Mouse (Mus musculus): Measurements from ENCODE around the gene Aatf. TPM values are rescaled to one million over a fixed set of nuclear protein-coding genes. Genes with fewer than 3 reads are reported as not detected.
A peak's percentile ranks its signal among the peaks of the same experiment; 100 is the strongest.

Gene Aatf
- total and polyA plus RNA-seq, 2 experiments from 2014 or later = 25.5 to 40.4 TPM

DNA sequence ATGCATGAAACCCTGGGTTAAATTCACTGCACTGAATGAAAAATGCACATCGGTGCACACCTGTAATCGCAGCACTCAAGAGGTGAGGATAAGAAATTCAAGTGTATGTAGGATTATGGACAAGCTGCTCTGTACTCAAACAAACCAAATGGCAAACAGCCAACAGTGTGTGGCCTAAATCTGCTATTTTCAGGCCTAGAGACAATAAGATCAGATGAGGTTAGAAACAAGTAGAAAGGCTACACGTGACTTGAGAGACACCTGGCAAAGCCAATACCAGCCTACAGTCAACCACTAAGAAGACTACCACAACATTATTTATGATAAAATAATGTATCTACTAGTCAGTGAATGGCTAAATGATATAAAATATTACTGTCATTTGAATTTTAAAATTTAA is 72.9 kb downstream of the Aatf start:
- TF ChIP-seq CTCF (IDR thresholded peaks at IDR 0.05; ENCODE audit: low read depth) = no peak
- WGBS = 80% methylated on average over 3 of the region's 3 CpGs
- Histone ChIP-seq H3K27ac (ENCODE audit: low read depth, low read length) (no peak overlapping the region), H3K4me3 (ENCODE audit: low read depth, low read length) (no peak overlapping the region), H3K27me3 (ENCODE audit: insufficient read depth, low read length) (no peaks in the 10 kb centered on the region), H3K9ac (no peak overlapping the region), H3K9me3 (ENCODE audit: low read length) (no peaks in the 10 kb centered on the region), H3K4me1 (ENCODE audit: insufficient read depth) (no peaks in the 10 kb centered on the region), H3K36me3 (ENCODE audit: insufficient read depth) (peaks cover 16% of the 10 kb centered on the region), H3K4me2 (ENCODE audit: low read depth) (no peak overlapping the region)
- no peak for ATAC-seq
- DNase-seq = no peak

DNA sequence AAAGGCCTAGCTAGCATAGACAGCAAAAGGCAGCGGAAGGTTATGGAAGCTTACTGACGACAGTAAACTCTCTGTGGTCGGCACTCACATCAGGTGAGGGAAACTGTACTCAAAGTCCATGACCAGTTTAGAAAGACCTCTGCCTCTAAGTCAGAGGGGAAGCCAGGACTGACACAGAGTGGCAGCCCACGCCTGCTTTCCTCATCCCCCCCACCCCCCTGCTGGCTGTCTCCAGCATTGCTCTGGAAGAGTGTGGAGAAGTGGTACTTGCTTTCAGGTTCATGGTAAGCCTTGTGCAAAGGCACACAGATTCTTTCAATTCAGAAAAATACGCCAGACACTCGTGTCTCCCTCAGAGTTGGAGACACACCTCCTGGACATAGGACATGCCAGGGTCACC is 78.4 kb downstream of the Aatf start:
- WGBS = 70% methylated on average over 6 of the region's 6 CpGs
- no peak for DNase-seq

DNA sequence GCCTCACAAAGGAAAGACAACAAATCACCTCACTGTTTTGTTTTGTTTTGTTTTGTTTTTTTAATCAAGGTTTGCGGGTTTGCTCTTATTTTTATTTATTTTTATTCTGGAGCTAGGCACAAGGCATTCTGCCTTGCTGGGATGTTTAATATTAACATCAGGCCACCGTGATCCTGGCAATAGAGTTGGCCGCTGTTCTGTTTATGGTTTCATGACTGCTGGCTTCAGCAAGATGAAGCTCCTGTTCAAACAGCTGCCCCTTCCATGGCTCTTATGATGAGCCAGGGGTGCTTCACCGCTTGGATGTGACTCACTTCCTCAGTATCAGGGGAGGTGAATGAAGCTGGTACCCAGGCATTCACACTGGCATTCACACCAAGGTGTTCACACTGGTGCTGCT is 83.0 kb downstream of the Aatf start:
- Histone ChIP-seq H3K9me3 (ENCODE audit: low read length) (no peaks in the 10 kb centered on the region), H3K27ac (ENCODE audit: low read depth, low read length) (no peak overlapping the region), H3K4me3 (ENCODE audit: low read depth, low read length) (no peak overlapping the region), H3K27me3 (ENCODE audit: insufficient read depth, low read length) (no peaks in the 10 kb centered on the region), H3K36me3 (ENCODE audit: insufficient read depth) (peaks cover 4% of the 10 kb centered on the region), H3K4me1 (ENCODE audit: insufficient read depth) (no peaks in the 10 kb centered on the region), H3K9ac (no peak overlapping the region), H3K4me2 (ENCODE audit: low read depth) (no peak overlapping the region)
- WGBS = 92% methylated on average over 4 of the region's 4 CpGs
- TF ChIP-seq CTCF (IDR thresholded peaks at IDR 0.05; ENCODE audit: low read depth) = no peak
- no peak for DNase-seq
- ATAC-seq = no peak

More for the DNA sequence above, 78.4 kb downstream of the Aatf start:
- ATAC-seq = no peak
- H3K27ac ChIP-seq (ENCODE audit: low read depth, low read length) = no peak overlapping the region
- peaks cover 7% of the 10 kb centered on the region for H3K36me3 ChIP-seq (ENCODE audit: insufficient read depth)
- TF ChIP-seq CTCF (IDR thresholded peaks at IDR 0.05; ENCODE audit: low read depth) = peak; percentile 41
- H3K4me2 ChIP-seq (ENCODE audit: low read depth) = no peak overlapping the region
- no peaks in the 10 kb centered on the region for H3K27me3 ChIP-seq (ENCODE audit: insufficient read depth, low read length)
- H3K9ac ChIP-seq = no peak overlapping the region
- no peak overlapping the region for H3K4me3 ChIP-seq (ENCODE audit: low read depth, low read length)
- no peaks in the 10 kb centered on the region for H3K9me3 ChIP-seq (ENCODE audit: low read length)
- no peaks in the 10 kb centered on the region for H3K4me1 ChIP-seq (ENCODE audit: insufficient read depth)

DNA sequence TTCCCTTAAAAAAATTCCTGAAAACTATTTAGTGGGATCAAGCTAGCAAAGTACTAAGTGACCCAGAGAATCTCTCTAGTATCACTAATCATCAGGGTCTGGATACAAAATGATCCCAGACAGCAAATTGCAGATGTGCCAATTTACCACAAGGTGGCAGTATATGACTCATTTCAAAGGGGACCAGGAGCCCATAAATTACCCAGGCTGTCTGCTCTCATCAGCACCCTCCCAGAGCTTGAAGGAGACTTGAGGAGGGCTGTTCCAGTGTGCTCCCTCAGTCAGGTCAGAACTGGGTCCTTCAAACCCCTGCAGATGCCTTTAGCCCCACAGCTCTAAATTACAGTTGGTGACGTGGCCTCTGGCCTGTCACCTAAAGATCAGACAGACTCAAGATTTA is 83.7 kb downstream of the Aatf start:
- WGBS = 36% methylated on average over 1 of the region's 1 CpGs

DNA sequence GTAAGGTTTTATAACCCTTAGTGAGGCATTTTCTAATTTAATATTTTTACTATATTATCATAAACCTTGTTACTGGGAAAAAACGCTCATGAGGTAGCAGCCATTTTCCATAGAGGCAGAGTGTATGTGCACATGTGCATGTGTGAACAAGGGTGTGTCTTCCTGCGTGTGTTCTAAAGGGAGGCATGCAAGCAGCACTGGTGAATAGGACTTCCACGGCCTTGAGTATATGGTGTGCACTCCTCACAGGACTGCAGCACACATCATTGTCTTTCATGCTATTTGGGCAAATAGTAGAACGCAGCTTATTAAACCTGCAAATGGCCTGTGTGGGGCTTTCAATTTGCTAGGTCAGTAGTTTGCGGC is 86.7 kb downstream of the Aatf start:
- WGBS = 86% methylated on average over 5 of the region's 5 CpGs
- H3K36me3 ChIP-seq (ENCODE audit: insufficient read depth) = peaks cover 3% of the 10 kb centered on the region; the same call in 1 of the 2 replicates
- no peak for TF ChIP-seq CTCF (IDR thresholded peaks at IDR 0.05; ENCODE audit: low read depth)
- H3K9ac ChIP-seq = no peak overlapping the region
- no peak for ATAC-seq
- no peak overlapping the region for H3K27ac ChIP-seq (ENCODE audit: low read depth, low read length)
- no peaks in the 10 kb centered on the region for H3K4me1 ChIP-seq (ENCODE audit: insufficient read depth)
- no peak for DNase-seq
- H3K4me3 ChIP-seq (ENCODE audit: low read depth, low read length) = no peak overlapping the region
- H3K4me2 ChIP-seq (ENCODE audit: low read depth) = no peak overlapping the region
- no peaks in the 10 kb centered on the region for H3K27me3 ChIP-seq (ENCODE audit: insufficient read depth, low read length)
- H3K9me3 ChIP-seq (ENCODE audit: low read length) = no peaks in the 10 kb centered on the region

More for the DNA sequence above, 83.7 kb downstream of the Aatf start:
- Histone ChIP-seq H3K27me3 (ENCODE audit: insufficient read depth, low read length) (no peaks in the 10 kb centered on the region), H3K9ac (no peak overlapping the region), H3K4me1 (ENCODE audit: insufficient read depth) (no peaks in the 10 kb centered on the region), H3K4me3 (ENCODE audit: low read depth, low read length) (no peak overlapping the region), H3K36me3 (ENCODE audit: insufficient read depth) (peaks cover 3% of the 10 kb centered on the region), H3K27ac (ENCODE audit: low read depth, low read length) (no peak overlapping the region), H3K9me3 (ENCODE audit: low read length) (no peaks in the 10 kb centered on the region), H3K4me2 (ENCODE audit: low read depth) (no peak overlapping the region)
- DNase-seq = peak; percentile 81
- ATAC-seq = peak; percentile 86
- peak; percentile 88 for TF ChIP-seq CTCF (IDR thresholded peaks at IDR 0.05; ENCODE audit: low read depth)

DNA sequence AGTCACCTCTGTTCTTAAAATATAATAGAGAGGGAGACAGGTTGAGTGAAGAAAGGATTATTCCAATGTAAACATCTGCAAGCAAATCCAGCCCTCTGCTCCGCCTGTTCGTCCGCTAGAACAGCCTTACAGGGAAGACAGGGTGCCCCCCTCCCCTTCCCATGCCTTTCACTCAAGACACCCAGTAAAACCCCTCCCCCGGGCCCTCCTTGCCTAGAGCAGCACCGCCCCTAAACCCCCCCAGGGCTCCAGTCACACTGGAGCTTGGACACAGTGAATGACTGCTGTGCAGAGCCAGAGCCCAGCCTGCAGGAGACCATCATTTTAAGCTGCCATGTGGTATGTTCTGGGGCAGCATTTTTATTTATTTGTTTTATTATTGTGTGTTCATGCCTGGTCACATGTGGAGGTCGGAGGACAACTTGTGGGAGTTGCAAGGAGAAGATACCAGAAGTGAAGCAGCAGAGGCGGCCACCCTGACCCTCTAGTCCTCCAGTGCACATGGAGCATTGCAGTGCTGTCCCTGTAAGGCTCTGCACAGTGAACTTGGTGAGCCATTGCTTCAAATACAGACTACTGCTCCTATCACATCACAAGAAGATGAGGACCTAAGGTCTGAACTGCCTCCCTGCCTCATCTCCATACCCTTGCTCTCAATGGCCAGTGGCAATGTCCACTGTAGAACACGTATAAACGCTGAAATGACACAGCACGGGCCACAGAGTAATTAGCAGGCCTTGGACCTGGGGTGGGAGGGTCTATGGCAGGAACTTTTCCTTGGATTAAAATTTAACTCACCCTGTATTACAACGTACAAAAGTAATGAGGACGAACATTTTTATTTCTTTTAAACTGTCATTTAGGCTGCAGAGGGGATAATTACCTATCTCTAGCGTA is 87.3 kb downstream of the Aatf start:
- no peak for ATAC-seq
- Histone ChIP-seq H3K27me3 (ENCODE audit: insufficient read depth, low read length) (no peaks in the 10 kb centered on the region), H3K27ac (ENCODE audit: low read depth, low read length) (no peak overlapping the region), H3K9ac (no peak overlapping the region), H3K4me2 (ENCODE audit: low read depth) (no peak overlapping the region), H3K4me3 (ENCODE audit: low read depth, low read length) (no peak overlapping the region), H3K9me3 (ENCODE audit: low read length) (no peaks in the 10 kb centered on the region), H3K36me3 (ENCODE audit: insufficient read depth) (peaks cover 3% of the 10 kb centered on the region; the same call in 1 of the 2 replicates), H3K4me1 (ENCODE audit: insufficient read depth) (no peaks in the 10 kb centered on the region)
- no peak for TF ChIP-seq CTCF (IDR thresholded peaks at IDR 0.05; ENCODE audit: low read depth)
- WGBS = 61% methylated on average over 13 of the region's 13 CpGs
- DNase-seq = no peak

DNA sequence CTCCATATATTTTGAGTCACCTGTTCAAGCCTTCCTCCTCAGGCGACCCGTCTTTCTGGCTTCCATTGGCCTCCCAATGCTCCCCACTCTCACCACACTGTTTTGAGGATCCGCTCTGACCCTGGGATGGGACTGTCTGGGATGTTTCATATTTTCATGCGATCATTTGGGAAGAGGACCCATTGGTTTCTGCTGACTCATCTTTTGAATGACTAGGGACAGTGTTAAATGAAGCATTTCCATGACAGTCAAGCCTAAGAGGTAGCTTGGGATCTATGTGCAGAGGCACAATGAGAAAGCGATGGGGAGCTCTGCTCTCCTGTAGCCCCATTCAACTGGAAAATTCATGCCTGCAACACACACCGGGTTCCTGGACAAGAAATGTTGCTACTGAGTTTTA is 92.5 kb downstream of the Aatf start:
- TF ChIP-seq CTCF (IDR thresholded peaks at IDR 0.05; ENCODE audit: low read depth) = no peak
- Histone ChIP-seq H3K27ac (ENCODE audit: low read depth, low read length) (no peak overlapping the region), H3K27me3 (ENCODE audit: insufficient read depth, low read length) (no peaks in the 10 kb centered on the region), H3K36me3 (ENCODE audit: insufficient read depth) (no peaks in the 10 kb centered on the region), H3K9ac (no peak overlapping the region), H3K9me3 (ENCODE audit: low read length) (no peaks in the 10 kb centered on the region), H3K4me3 (ENCODE audit: low read depth, low read length) (no peak overlapping the region), H3K4me1 (ENCODE audit: insufficient read depth) (no peaks in the 10 kb centered on the region), H3K4me2 (ENCODE audit: low read depth) (no peak overlapping the region)
- ATAC-seq (no peak), DNase-seq (no peak)
- 88% methylated on average over 6 of the region's 6 CpGs for WGBS
